Mouse (Mus musculus): ENCODE results near the gene Focad. TPM values are rescaled to one million over a fixed set of nuclear protein-coding genes. Genes with fewer than 3 reads are reported as not detected.

The Focad gene
- polyA plus RNA-seq, 1 experiment, result 4.5 TPM

- WGBS, result 86% methylated on average over 1 of the region's 1 CpGs
- DNase-seq (ENCODE audit: low read depth, low spot score), result no peak
Observed at GRCm38 (mm10) chr4:88199186-88199585, 104.8 kb downstream of the Focad start.

GRCm38 (mm10) chr4:88201047-88201446 lies 106.6 kb downstream of the Focad start:
- 94% methylated on average over 4 of the region's 4 CpGs for WGBS
- no peak for DNase-seq (ENCODE audit: low read depth, low spot score)

GRCm38 (mm10) chr4:88208676-88209075 lies 114.2 kb downstream of the Focad start:
- WGBS, result 96% methylated on average over 6 of the region's 6 CpGs
- DNase-seq (ENCODE audit: low read depth, low spot score), result no peak

GRCm38 (mm10) chr4:88209351-88209814 lies 115.0 kb downstream of the Focad start:
- DNase-seq (ENCODE audit: low read depth, low spot score), result no peak
- 59% methylated on average over 3 of the region's 3 CpGs for WGBS

- 75% methylated on average over 6 of the region's 6 CpGs for WGBS
Observed at GRCm38 (mm10) chr4:88210602-88211001, 116.2 kb downstream of the Focad start.

GRCm38 (mm10) chr4:88211200-88211885 lies 116.9 kb downstream of the Focad start:
- no peak for DNase-seq (ENCODE audit: low read depth, low spot score)
- 90% methylated on average over 2 of the region's 2 CpGs for WGBS

More at GRCm38 (mm10) chr4:88210602-88211001, 116.2 kb downstream of the Focad start:
- no peak for DNase-seq (ENCODE audit: low read depth, low spot score)

- 73% methylated on average over 3 of the region's 3 CpGs for WGBS
- no peak for DNase-seq (ENCODE audit: low read depth, low spot score)
Observed at GRCm38 (mm10) chr4:88213895-88214294, 119.5 kb downstream of the Focad start.

GRCm38 (mm10) chr4:88218286-88218685 lies 123.9 kb downstream of the Focad start:
- no peak for DNase-seq (ENCODE audit: low read depth, low spot score)
- WGBS, result 86% methylated on average over 6 of the region's 6 CpGs

- DNase-seq (ENCODE audit: low read depth, low spot score), result no peak
Observed at GRCm38 (mm10) chr4:88218797-88219196, 124.4 kb downstream of the Focad start.

GRCm38 (mm10) chr4:88231375-88231774 lies 136.9 kb downstream of the Focad start:
- 88% methylated on average over 3 of the region's 3 CpGs for WGBS

More at GRCm38 (mm10) chr4:88218797-88219196, 124.4 kb downstream of the Focad start:
- WGBS, result 85% methylated on average over 2 of the region's 2 CpGs

GRCm38 (mm10) chr4:88235941-88236340 lies 141.5 kb downstream of the Focad start:
- 72% methylated on average over 6 of the region's 6 CpGs for WGBS
- DNase-seq (ENCODE audit: low read depth, low spot score), result no peak

More at GRCm38 (mm10) chr4:88231375-88231774, 136.9 kb downstream of the Focad start:
- no peak for DNase-seq (ENCODE audit: low read depth, low spot score)

GRCm38 (mm10) chr4:88236926-88237756 lies 142.7 kb downstream of the Focad start:
- WGBS, result 93% methylated on average over 12 of the region's 12 CpGs
- no peak for DNase-seq (ENCODE audit: low read depth, low spot score)

GRCm38 (mm10) chr4:88238351-88238750 lies 143.9 kb downstream of the Focad start:
- WGBS, result 81% methylated on average over 7 of the region's 7 CpGs
- DNase-seq (ENCODE audit: low read depth, low spot score), result no peak

GRCm38 (mm10) chr4:88243834-88244233 lies 149.4 kb downstream of the Focad start:
- WGBS, result 93% methylated on average over 2 of the region's 2 CpGs
- DNase-seq (ENCODE audit: low read depth, low spot score), result no peak

GRCm38 (mm10) chr4:88245494-88245893 lies 151.1 kb downstream of the Focad start:
- DNase-seq (ENCODE audit: low read depth, low spot score), result no peak
- 78% methylated on average over 4 of the region's 4 CpGs for WGBS

GRCm38 (mm10) chr4:88261349-88261748 lies 166.9 kb downstream of the Focad start:
- DNase-seq (ENCODE audit: low read depth, low spot score), result no peak
- 92% methylated on average over 5 of the region's 5 CpGs for WGBS

- 96% methylated on average over 1 of the region's 1 CpGs for WGBS
- no peak for DNase-seq (ENCODE audit: low read depth, low spot score)
Observed at GRCm38 (mm10) chr4:88264536-88264935, 170.1 kb downstream of the Focad start.

- 78% methylated on average over 7 of the region's 7 CpGs for WGBS
- DNase-seq (ENCODE audit: low read depth, low spot score), result no peak
Observed at GRCm38 (mm10) chr4:88270408-88271067, 176.1 kb downstream of the Focad start.

- no peak for DNase-seq (ENCODE audit: low read depth, low spot score)
- WGBS, result 43% methylated on average over 6 of the region's 6 CpGs
Observed at GRCm38 (mm10) chr4:88275571-88276041, 181.2 kb downstream of the Focad start.
